Mouse (Mus musculus) hindlimb bud, embryonic 11.5 days (tissue): ENCODE results near the gene Plcd1.
A peak's percentile ranks its signal among the peaks of the same experiment; 100 is the strongest.

ENCODE experiments used
- DNase-seq: peaks from one replicate; pipeline ENCODE4 v3.0.0-alpha.2; 2012; ENCODE audit warnings: low read depth, low spot score; ENCODE audit errors: extremely low spot score

The Plcd1 gene

DNA sequence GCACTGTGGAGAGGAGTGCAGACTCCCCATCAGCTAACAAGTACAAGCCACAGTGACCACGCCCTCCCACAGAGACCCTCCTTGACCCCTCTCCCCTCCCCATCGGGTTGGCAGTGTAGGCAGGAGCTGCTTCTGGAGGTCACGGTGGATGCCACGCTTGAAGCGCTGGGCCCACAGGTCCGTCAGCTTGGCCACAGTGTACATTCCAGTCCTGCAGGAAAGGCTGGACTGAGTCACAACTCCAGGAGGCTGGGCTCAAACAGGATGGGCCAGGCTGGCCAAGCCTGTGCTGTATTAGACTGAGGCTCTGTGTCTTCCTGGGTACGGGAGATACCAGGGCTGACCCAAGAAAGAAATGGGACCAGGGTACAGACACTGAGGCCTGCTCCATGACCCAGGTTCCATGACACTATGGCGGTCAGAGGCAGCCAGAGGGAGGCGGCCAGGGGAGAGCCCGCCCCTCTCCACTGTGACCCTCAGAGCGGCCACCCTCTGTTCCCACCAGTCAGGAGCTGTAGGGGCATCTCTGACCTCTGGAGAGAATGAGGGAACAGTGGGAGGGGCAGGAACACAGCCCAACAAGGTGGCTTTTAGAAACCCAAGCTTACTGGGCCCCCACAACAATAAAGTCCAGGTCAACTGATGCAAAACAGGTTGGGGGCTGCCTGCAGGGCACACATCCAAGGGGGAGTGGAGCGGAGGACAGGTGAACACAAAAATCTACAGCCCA, 1.6 kb downstream of the Plcd1 start:
- DNase-seq = no peak

DNA sequence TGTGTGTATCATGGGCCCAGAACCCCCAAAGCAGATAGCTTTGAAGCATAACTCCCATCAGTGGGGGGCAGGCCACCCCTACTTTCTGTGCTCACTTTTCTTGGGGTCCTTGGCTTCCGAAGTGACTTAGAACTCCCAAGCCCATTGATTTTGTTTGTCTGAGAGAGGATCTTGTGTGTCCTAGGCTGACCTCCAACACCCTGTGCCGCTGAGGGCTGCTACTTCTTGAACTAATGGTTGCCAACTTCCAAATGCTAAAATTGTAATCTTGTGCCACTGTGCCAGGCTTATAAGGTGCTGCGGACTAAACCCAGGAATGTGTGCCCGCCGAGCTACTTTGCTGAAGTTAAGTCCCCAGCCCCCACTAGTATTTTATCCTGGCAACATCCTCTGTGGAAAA, 2.8 kb downstream of the Plcd1 start:
- DNase-seq = no peak

DNA sequence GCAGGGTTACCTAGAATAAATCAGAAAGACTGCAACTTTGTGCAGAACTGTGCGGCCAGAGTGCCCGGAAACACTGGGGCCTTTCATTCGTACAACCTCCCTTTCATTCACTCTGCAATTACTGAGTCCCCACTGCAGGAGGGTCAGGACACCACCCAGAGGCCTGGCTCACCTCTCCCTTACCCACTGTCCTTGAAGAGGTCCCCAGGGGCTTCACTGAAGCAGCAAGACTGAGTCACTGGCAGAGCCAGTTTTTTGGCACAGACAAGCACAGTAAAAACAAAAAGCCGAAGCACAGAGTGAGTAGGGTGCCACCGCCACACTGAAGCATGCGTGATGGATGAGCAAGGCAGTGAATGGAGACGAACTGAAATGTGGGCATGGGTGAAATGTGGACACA, 3.9 kb downstream of the Plcd1 start:
- DNase-seq = no peak

GRCm38 (mm10) chr9:119088148-119088801, 5.0 kb downstream of the Plcd1 start:
- DNase-seq = peak; percentile 58

DNA sequence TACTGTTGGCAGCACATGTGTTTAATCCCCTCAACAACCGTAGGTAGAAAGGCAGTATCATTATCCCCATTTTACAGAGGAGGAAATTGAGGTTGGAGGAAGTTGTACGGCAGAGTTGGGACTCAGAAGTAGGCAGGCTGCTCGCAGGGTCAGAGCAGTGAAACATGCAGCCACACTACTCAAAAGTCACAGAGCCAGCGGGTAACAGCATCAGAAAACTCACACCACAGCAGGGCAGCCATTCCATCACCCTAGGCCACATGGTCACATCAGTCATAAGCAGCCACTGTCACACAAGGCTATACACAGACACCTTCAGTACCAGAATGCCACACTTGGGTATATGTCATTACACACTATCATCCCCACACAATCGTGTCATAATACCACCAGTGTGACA, 6.0 kb downstream of the Plcd1 start:
- DNase-seq = no peak

GRCm38 (mm10) chr9:119086451-119086850, 6.9 kb downstream of the Plcd1 start:
- DNase-seq = no peak

GRCm38 (mm10) chr9:119083966-119084365, 9.3 kb downstream of the Plcd1 start:
- DNase-seq = no peak

DNA sequence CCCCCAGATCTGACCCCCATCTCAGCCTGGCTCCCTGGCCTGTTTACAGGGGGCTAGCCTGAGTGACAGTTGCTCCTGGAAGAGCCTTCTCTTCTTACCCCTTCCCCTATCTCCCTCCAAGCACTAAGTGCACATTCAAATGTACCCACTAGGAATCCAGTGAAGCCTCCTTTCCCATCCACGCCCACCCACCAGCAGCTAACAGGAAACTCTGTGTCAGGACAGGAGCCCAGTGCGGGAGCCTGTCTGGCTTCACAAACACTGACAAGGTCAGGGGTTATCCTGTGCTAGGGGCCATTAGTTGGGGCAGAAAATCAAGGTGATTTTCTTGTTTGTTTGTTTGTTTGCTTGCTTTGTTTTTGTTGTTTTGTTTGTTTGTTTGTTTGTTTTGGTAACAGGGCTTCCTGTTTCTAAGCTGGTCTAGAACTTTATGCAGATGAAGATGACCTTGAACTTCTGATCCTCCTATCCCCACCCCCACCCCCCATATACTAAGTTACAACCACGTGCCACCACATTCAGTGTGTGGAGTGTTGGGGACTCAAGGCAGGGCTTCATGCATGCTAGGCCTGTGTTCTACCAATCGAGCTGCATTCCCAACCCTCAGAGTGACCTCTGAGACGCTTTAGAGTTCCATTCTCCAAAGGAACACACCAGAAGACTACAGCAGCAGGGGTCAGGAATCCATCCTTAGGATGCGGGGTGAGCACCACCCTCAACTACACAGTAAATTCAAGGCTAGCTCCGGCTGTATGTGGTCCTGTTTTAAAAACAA, 10.5 kb downstream of the Plcd1 start:
- DNase-seq = no peak

- no peak for DNase-seq
Observed at GRCm38 (mm10) chr9:119082039-119082438, 11.3 kb downstream of the Plcd1 start.

GRCm38 (mm10) chr9:119080040-119080675, 13.1 kb downstream of the Plcd1 start:
- no peak for DNase-seq

- DNase-seq = no peak
Observed at GRCm38 (mm10) chr9:119075685-119076084, 17.6 kb downstream of the Plcd1 start.

DNA sequence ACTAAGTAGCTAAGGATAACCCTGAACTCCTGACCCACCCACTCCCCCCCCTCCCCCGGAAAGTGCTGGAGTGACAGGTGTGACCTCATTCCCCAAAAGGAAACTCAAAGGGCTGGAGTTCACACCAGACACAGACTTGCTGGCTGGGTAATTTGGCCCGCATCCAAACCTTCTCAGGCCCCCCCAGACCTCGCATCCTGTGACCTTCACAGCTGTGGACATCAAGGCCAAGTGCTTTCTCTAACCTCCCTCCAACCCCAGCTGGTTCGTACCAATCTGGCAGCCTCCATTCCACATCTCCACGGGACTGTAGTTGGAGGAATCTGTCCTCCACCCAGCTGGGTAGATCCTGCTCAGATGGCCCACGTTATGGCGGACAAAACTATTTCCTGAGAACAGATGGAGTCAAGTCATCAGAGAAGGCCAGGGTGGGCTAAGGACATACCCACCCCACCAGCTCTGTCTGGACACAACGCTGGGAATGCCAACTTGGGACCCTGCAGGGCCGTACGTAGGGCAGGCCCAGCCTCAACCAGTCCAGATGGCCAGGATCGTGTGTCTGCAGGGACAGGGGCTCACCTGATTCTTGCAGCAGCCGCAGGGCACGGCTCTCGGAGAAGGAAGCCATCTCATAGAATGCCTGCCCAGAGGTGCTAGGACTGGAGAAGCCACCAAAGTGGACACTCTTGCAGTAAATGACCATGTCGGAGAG, 20.0 kb downstream of the Plcd1 start:
- no peak for DNase-seq

- no peak for DNase-seq
Observed at GRCm38 (mm10) chr9:119071786-119072185, 21.5 kb downstream of the Plcd1 start.

GRCm38 (mm10) chr9:119070173-119070825, 23.0 kb downstream of the Plcd1 start:
- no peak for DNase-seq

GRCm38 (mm10) chr9:119068266-119068665, 25.0 kb downstream of the Plcd1 start:
- no peak for DNase-seq

DNA sequence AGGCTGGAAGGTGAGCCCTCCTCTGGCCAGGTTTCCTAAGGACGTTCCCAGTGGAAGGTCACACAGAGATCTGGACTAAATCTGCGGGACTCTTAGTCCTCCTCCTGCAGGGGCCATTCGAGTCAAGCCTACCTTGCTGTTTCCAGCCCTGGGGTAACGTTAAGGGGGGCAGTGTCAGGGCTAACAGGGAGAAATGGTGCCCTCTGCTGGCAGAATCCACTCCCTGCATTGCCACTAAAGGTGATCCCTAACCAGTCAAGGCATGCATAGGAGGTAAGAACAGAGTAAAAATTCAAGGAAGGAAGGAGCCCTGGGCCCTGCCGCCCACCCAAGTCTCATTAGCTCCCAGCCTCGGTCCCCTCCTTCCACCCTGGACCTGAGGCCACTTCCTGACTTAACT, 25.7 kb downstream of the Plcd1 start:
- DNase-seq = peak; percentile 74

- DNase-seq = no peak
Observed at GRCm38 (mm10) chr9:119064296-119064695, 29.0 kb downstream of the Plcd1 start.

DNA sequence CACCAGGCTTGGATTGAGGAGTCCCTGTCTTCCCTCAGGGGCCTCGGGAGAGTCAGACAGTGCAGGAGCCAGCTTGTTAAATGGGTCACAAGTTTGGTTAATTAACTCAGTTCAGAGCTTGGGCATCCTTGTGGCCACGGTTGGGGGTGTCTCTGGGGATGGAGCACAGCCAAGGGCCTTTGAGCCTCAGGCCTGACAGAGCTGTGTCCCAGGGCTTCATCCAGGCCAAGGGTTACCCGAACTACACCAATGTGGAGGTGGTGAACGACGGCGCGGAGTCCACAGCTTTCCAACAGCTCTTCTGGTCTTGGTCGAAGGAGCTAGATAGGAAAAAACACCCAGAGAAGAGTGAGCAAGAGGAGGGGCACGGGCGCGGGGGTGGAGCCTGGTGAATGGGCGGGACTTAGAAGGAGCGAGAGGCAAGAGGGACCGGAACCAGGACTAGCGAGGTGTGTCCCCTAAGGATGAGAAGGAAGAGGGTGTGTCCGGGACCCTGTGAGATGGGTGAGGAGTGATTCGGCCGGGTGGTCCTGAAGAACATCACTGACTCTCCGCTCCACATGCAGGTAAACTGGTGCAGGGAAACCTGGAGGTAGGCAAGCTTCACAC, 30.2 kb downstream of the Plcd1 start:
- DNase-seq = no peak

DNA sequence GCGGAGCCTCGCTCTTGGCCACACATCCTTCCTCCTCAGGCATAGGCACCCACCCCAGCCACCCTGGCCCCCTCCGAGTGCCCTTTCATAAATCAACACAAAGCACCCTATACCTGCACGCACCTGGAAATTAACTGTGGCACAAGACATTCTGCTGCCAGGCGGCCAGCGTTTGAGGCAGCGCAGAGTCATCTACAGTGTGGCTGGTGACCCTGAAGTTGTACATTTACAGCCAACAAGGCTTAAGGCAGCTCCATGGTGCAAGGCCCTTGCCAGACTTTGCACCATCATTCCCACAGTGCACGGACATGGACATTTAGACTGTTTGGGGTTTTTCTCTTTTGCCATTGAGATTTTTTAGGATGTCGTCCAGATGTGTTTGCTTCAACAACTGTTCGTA, 32.6 kb downstream of the Plcd1 start:
- no peak for DNase-seq

DNA sequence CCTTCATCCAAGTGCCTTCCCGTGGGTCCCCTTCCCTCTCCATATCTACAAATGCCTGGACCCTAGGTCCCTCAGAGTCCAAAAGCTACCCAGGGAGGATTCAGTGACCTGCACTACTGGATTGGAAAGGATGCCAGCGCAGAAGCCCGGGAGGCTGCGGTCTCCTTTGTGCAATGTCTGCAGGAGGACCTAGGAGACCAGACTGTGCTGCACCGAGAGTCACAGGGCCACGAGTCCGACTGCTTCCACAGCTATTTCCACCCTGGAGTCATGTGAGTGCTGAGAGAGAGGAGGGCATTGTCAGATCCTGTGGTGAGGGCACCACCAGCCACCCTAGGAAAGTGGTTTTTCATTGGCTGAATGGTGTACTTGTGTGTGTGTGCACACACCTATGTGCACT, 35.1 kb downstream of the Plcd1 start:
- DNase-seq = no peak
